Mouse (Mus musculus) liver, adult 2 months (tissue): ENCODE data around the gene Bmp7.

Source experiments
- CTCF ChIP-seq: fragments of 200-500 bp; IDR thresholded peaks from 2 replicates; pipeline ENCODE4 v1.5.1; 2011; ENCODE audit warnings: low read depth, low read length, control low read depth
- POLR2A ChIP-seq: fragments of 200-500 bp; IDR thresholded peaks from 2 replicates; pipeline ENCODE4 v1.6.1; 2011; ENCODE audit warnings: low read length, control low read depth; ENCODE audit not compliant: insufficient read depth; ENCODE audit errors: extremely low read depth

- TF ChIP-seq POLR2A (no peak), CTCF (no peak)
These were observed 660 bp upstream of the Bmp7 start for GRCm38 (mm10) chr2:172940799-172941163.
